Mouse (Mus musculus): Measurements from ENCODE around the gene Olfr31.

Olfr31 gene

DNA sequence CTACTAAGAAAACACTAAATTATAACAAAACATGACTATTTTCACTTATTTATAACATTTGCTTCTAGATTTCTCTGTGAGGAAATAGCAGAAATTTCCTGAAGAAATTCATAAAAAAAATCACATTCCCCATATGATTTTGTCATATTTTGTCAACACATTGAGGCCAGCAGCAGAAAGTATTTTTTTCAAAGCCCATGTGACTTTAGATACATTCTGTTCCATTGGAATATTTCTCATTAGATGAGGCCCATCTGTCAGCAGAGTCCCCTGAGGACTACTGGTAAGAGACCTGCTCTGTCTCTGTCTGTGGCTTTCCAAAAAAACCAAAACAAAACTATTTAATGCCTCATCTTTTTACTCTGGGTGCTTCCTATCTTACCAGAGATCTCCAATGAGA lies at the start of gene Olfr31:
Olfr31 (plus strand) TSS at position 301 of the 400 bp plus-strand sequence.
- no peak for DNase-seq (ENCODE audit: low read depth in 1 of 2, low spot score in 2 of 2)

DNA sequence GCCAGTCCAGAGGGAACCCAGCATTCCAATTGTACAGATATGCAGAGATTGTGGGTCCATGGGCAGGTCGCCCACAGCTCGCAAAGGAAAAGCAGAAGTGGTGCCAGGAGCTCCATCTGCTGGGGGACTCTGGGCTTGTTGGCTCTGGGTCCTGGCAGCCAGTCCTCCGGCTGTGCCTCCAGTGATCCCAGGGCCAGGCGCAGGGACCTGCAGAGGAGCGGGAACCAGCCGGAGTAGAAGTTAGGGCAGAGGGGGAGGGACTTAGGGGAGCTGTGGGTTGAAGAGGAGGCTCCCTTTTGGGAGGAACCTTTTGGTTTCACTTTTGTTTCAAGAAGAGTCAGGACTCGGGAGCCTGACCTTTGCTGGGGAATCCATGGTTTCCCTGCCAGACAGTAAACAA lies 28.2 kb upstream of the Olfr31 start:
- peak in 1 of 2 experiments; percentile 13 for DNase-seq (ENCODE audit: low read depth in 1 of 2, low spot score in 2 of 2)

DNA sequence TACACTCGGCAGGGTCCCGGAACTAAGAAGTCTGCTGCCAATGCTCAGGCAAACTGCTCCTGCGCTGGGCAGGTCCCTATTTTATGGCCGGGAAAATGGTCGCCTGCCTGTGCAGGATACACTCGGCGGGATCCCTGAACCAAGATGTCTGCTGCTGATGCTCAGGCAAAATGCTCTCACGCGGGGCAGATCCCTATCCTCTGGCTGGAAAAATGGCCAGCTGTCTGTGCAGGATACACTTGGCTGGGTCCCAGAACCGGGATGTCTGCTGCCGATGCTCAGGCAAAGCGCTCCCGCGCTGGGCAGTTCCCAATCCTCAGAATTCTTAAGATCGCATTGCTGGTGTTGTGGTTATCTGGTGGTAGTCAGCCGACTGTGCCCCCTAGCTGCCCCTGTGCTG lies 13.7 kb upstream of the Olfr31 start:
- DNase-seq (ENCODE audit: low read depth in 1 of 2, low spot score in 2 of 2) = no peak

DNA sequence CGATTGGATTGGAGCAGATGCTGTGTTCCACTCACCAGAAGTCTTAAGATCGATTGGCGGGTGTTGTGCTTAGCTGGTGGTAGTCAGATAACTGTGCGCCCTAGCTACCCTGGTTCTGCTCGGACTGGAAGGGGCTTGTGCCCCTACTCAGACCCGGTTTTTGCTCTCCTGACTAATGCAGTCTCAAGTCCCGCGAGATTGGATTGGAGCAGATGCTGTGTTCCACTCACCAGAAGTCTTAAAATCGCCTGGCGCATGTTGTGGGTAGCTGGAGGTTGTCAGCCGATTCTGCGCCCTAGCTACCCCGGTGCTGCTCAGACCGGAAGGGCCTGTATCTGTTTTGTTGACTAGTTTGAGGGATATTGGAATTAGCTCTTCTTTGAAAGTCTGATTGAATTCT lies 13.2 kb upstream of the Olfr31 start:
- DNase-seq (ENCODE audit: low read depth in 1 of 2, low spot score in 2 of 2) = no peak

DNA sequence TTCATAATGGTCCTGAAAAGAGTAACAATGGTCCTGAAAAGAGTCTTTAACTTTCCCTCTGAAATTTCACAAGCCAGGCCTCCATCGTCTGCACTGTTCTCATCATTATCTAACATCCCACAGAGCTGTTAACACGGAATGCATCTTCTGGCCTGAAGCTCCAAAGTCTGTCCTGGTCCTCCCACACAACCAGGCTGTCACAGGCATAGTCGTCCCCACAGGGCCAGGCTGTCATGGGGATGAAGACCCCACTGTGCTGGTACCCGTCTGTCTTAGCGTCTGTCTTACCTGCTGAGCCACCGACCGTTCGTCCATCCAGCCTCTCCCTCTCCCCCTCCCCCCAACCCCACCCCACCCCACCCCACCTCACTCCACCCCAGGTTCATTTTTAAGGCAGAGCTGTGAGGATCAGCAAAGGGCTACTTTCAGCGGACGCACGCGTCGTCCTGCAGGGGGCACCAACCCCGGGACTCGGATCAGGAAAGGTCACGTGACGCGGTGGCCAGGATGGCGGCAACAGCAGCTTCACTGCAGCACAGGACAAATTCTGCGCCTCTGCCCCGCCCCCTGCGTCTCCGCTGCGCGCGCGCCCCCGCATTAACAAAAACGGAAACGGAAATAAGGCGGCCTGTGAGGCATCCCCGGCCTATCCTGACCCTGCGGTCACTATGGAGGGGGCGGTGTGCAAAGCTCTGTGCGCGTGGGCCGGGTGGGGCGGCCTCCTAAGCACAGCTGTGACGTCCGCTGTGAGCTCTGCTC lies 22.7 kb downstream of the Olfr31 start:
- peak; percentile 92 to 94 for DNase-seq (ENCODE audit: low read depth in 1 of 2, low spot score in 2 of 2)

DNA sequence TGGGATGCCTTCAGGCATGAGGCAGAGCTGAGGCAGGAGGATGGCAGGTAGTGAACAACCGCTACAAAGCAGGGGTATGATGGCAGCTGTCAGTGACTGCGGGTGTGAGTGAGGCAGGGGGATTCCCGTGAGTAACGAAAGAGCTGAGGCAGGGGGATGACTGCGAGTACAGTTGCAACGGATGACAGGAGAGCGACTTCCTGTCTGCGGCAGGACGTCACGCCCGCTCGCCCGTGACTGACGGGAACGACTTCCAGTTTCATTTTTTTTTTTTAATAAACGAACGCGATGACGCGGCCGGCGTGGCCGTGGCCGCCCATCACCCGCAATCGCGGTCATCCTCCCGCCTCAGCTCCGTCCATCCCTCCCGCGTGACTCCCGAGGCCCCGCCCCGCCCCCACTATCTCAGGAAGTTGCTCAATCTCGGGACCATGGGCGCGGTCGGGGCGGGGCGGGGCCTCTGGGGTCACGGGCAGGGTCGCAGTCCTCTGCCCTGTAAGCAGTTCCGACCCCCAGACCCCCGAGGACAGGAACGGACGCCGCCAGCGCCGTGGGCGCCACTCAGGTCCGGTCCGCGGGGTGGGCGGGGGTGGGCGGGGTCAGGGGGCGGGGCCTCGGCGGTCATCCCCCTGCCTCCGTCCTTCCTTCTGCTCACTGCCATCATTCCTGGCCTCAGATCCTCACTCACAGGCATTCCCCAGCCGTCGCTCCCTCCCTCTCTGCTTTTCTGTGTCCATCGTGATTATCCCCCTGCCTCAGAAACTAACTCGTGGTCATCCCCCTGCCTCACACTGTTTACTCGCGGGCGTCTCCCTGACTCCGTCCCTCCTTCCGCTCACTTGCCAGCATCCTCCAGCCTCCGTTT lies 23.6 kb downstream of the Olfr31 start, which contains the start of gene Il3ra:
Il3ra (plus strand) TSS at position 328 of the 865 bp plus-strand sequence.
- peak in 1 of 2 experiments; percentile 83 for DNase-seq (ENCODE audit: low read depth in 1 of 2, low spot score in 2 of 2)

DNA sequence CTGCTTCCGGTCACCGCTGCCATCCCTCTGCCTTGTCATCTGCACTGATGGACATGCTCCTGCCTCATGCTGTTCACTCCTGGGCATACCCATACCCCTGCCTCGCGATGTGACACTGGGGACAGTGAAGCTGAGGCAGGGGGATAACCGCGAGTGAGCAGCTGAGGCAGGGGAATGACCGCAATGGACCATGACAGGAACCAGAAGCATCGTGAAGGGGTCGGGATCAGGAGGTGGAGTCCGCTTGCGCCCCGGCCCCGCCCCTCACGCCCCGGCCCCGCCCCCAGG lies 24.1 kb downstream of the Olfr31 start:
- DNase-seq (ENCODE audit: low read depth in 1 of 2, low spot score in 2 of 2) = no peak

DNA sequence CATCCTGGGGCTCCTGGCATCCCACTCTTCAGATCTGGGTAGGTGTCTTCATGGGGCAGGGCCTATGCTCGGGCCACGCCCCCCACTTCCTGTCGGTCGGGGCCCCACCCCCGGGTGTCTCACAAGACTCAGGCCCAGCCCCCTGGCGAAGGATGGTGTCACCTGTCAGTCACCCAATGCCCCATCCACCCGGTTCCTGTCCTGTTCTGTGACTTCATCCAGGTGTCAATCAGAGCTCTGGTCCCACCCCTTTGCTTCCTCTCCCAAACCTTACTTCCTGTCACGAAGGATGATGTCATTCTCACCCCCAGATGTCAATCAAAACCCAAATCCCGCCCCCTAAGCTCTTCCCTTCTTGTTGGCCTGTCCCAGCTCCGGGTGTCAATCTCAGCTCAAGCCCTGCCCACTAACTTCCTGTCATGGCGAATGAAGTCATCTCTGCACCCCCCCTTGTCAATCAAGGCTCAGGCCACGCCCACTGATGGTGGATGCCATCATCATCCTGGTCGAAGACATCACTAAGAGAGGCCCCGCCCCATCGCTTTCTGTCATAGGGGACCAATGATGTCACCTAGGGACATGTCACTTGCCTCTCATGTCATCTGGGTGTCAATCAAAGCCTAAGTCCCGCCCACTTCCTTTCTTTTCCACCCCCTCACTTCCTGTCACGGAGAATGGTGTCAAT lies 24.7 kb downstream of the Olfr31 start:
- no peak for DNase-seq (ENCODE audit: low read depth in 1 of 2, low spot score in 2 of 2)

DNA sequence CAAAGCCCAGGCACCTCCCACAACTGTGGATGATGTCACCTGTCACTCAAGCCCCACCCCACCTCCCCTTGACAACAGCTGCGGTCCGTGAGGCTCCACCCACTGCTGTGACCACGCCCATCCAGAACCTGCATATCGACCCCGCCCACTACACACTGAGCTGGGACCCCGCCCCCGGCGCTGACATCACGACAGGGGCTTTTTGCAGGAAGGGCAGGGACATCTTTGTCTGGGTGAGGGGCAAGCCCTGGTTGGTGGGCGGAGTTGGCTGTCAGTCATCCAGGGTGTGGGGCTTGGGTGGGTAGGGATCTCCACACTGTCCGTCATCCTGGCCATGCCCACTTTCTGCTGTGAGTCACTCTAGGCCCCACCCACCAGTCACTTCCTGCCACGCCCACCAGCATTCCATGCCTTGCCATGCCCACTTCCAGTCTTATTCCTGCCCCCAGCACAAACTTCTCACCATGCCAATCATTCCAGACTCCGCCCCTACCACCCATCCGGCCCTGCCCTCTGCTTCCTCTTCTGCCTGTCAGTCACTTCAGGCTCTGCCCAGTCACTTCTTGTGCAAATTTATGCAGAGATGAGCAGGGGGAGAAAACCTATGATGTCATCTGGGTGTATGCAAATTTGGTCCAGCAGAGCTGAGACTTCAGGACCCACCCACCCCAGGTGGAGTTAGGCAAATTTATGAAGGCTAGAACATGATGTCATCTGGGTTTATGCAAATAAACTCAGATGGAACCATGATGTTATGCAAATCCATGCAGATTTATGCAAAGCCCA lies 25.4 kb downstream of the Olfr31 start:
- peak in 1 of 2 experiments; percentile 53 for DNase-seq (ENCODE audit: low read depth in 1 of 2, low spot score in 2 of 2)

DNA sequence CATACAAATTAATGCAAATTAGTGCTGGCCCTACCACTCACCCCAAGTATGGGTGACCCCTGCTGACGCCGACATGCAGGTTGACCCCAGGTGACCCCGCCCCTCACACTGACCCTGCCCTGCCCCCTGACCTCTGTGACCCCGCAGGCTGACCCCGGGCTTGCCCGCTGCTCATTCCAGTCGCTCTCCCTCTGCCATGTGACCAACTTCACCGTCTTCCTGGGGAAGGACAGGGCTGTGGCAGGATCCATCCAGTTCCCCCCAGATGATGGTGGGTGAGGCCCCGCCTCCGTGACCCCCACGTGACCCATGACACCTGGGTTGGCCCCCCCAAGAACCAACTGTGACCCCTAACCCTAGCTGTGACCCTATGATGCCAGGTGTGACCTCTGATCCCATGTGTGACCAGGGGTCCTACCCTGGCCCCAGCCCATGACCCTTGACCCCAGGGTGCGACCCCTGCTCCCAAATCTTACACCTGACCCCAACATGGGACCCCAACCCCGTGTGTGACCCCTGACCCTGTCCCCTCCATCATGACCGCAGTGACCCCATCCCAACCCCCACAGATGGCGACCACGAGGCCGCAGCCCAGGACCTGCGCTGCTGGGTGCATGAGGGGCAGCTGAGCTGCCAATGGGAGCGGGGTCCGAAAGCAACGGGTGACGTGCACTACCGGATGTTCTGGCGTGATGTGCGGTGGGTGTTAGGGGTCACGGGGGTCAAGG lies 26.2 kb downstream of the Olfr31 start:
- DNase-seq (ENCODE audit: low read depth in 1 of 2, low spot score in 2 of 2) = no peak

DNA sequence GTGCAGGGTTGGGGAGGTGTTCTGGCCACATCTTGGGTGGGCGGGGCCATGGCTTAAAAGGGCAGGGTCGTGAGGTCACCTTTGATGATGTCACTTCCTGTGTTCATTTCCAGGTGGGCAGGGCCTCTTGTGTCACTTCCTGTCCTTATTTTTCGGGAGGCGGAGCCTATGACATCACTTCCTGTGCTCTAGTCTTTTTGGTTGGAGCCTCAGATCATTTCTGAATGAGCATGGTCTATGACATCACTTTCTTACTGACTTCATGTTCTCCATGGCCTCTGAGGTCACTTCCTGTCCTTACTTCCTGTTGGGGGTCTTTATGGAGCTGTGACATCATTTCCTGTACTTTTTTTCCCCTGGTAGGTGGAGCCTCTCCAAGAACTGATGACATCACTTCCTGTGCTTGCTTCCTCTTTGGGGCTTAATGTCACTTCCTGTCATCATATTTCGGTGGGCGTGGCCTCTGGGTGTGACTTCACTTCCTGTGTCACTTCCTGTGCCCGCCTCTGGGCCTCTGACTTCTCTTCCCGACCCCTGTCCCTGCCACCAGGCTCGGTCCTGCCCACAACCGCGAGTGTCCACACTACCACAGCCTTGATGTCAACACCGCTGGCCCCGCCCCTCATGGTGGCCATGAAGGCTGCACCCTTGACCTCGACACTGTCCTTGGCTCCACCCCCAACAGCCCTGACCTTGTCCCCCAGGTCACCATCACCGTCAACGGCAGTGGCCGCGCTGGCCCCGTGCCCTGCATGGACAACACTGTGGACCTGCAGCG lies 27.0 kb downstream of the Olfr31 start:
- DNase-seq (ENCODE audit: low read depth in 1 of 2, low spot score in 2 of 2) = peak in 1 of 2 experiments; percentile 52

DNA sequence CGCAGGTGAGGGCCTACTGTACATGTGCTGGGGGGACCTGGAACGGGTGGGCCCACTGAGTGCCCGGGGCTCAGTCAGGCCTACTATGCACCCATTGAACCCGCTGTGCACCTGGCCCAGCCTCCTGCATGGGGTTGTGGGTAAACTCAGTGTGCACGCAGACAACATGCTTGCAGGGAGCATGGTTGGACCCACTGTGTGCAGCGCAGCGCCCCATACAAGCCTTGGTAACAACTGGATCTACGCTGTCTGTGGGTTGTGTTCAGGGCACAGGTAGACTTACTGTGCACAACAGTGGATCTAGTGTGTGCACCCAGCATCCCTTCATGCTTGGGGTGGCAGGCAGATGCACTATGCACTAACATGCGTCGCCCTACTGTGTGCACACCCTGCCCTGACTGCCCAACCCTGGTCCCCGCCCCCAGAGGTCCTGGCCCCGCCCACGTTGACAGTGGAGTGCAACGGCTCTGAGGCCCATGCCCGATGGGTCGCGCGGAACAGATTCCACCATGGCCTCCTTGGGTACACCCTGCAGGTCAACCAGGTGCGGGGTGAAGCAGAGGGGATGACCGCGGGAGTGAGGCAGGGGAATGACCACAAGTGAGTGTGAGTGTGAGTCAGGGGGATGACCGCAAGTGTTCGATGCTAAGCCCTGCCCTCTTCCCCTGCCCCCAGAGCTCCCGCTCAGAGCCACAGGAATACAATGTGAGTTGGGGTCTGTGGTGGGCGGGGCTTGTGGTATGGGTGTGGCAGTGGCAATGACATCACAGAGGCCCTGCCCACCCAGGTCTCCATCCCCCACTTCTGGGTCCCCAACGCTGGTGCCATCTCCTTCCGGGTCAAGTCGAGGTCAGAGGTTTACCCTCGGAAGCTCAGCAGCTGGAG lies 27.9 kb downstream of the Olfr31 start:
- no peak for DNase-seq (ENCODE audit: low read depth in 1 of 2, low spot score in 2 of 2)

DNA sequence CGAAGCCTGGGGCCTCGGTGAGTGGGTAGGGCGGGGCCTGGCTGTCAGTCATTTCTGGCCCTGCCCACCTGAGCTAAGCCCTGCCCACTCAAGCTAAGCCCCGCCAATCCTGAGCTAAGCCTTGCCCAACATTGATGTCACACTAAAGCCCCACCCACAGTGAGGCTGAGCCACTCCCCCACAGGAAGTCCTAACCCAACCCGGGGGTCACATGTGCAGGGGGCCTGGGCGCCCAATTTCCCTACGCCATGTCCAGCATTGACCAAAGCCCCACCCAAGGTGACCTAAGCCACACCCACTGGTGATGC lies 28.5 kb downstream of the Olfr31 start:
- DNase-seq (ENCODE audit: low read depth in 1 of 2, low spot score in 2 of 2) = no peak

DNA sequence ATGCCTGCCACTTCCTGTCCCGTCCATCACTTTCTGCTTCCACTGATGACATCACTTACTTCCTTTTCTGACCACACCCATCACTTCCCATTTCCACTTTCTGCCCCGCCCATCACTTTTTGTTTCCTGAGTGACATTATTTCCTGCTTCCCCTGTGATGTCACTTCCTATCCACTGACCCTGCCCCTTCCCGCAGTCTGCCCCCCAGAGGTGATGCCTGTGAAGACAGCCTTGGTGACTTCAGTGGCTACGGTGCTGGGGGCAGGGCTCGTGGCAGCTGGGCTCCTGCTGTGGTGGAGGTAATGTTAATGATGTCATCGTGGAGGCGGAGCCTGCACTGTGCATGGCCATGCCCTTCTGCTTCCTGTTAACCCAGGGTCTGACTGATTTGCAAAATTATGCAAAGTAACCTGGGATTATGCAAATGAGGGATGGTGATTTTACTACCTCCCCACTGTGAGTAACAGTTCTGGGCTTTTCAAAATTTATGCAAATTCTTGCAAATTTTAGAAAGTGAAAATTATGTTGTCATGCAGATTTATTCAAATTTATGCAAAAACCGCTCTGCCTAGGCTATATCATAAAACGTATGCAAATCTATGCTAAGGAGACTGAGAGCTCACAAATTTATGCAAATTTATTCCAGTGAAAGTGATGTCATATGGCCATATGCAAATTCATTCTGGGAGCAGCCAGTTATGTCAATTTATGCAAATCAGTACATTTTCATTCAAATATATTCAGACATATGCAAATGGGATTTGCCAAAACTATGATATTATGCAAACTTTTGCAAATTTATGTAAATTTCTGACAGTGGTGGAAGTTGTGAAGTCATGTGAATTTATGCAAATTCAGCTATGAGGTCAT lies 29.3 kb downstream of the Olfr31 start:
- no peak for DNase-seq (ENCODE audit: low read depth in 1 of 2, low spot score in 2 of 2)

DNA sequence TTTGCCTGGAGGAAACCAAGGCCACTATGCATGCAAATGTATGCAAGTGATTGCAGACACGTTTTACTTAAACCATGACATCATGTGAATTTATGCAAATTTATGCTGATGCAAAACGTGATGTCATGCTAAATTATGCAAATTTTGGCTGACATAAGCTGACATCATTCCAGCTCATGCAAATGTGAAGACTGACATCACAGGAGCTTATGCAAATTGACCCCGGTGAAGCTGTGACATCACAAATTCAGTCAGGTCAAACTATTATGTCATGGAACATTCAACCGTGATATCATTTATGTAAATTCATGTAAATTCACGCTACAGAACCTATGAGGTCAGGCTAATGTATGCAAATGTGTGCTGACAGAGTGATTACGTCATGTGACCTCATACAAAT lies 30.0 kb downstream of the Olfr31 start:
- DNase-seq (ENCODE audit: low read depth in 1 of 2, low spot score in 2 of 2) = no peak

DNA sequence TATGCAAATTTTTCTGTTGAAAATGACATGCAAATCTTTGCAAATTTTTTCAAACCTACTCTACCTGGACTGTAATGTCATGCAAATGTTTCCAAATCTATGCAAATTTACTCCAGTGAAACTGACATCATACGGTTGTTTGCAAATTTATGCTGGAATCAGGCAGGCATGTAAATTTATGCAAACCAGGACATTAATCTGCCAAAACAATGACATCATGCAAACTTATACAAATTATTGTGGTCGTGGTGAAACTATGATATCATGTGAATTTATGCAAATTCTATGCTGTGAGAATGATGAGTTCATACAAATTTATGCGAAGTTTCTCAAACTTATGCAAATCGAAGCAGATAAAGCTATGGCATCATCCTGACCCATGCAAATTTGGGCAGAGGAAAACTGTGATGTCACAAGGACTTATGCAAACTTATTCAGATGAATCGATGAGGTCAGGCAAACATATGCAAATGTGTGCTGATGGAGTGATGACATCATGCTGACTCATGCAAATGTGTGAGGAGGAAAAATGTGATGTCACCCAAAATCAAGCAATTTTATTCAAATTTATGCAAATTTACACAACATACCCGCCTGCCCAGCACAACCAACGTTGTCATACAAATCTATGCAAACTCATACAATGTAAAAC lies 30.6 kb downstream of the Olfr31 start:
- no peak for DNase-seq (ENCODE audit: low read depth in 1 of 2, low spot score in 2 of 2)

DNA sequence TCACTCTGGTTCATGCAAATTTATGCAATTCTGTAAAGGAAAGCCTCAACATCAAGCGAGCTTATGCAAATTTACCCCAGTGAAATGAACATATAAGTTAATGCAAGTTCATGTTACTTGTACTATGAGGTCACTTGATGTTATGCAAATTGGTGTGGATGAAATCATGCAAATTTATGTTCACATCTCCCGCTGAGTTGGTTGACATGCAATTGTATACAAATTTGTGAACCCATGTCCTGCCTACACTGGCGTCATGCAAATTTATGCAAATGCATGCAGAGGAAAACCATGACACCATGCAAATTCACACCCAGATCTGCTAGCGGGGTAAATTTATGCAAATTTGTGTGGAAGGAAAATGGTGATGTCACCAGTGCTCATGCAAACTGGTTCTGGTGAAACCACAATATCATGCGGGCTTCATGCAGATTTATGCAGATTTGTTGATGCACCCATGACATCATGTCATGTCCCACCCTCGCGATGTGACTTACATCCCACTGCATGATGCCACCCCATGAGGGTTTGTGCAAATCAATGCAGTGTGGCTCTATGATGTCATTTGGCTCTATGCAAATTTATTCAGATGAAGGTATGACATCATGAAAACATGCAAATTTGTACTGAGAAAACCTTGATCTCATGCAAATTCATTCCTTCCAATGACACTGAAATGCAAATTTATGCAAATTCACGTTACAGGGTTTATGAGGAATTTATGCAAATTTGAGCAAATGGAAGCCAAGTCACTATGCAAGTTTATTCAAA lies 31.3 kb downstream of the Olfr31 start:
- no peak for DNase-seq (ENCODE audit: low read depth in 1 of 2, low spot score in 2 of 2)
